Mouse (Mus musculus) heart, adult 9 months (tissue): ENCODE data around the gene Olfr703.

Experiments
- DNase-seq, 2 experiments: peaks; one replicate each; pipeline ENCODE4 v3.0.0; 2022; ENCODE audit warnings: low spot score in 2 of 2

The Olfr703 gene

GRCm38 (mm10) chr7:106843060-106843459, at the start of gene Olfr703:
Olfr703 (plus strand) TSS chr7:106843360.
- DNase-seq, result no peak

GRCm38 (mm10) chr7:106808734-106809133, 34.4 kb upstream of the Olfr703 start, which contains the start of gene Olfr700:
Olfr700 (minus strand) TSS chr7:106808834.
- no peak for DNase-seq

- no peak for DNase-seq
Measured at GRCm38 (mm10) chr7:106813829-106814228, 29.3 kb upstream of the Olfr703 start, which contains the start of gene Olfr701. Olfr701 (plus strand) TSS chr7:106814129.

- DNase-seq, result no peak
Measured at GRCm38 (mm10) chr7:106815775-106816174, 27.4 kb upstream of the Olfr703 start.

GRCm38 (mm10) chr7:106818414-106818813, 24.7 kb upstream of the Olfr703 start:
- no peak for DNase-seq

- DNase-seq, result no peak
Measured at GRCm38 (mm10) chr7:106833793-106834192, 9.4 kb upstream of the Olfr703 start, which contains the start of gene Olfr702. Olfr702 (minus strand) TSS chr7:106833893.

GRCm38 (mm10) chr7:106862885-106863284, 19.7 kb downstream of the Olfr703 start, which contains the start of gene Olfr704:
Olfr704 (plus strand) TSS chr7:106863185.
- DNase-seq, result no peak

- no peak for DNase-seq
Measured at GRCm38 (mm10) chr7:106876791-106877190, 33.6 kb downstream of the Olfr703 start, which contains the start of gene Olfr705. Olfr705 (minus strand) TSS chr7:106876891.

GRCm38 (mm10) chr7:106888062-106888461, 44.9 kb downstream of the Olfr703 start, which contains the start of gene Olfr706:
Olfr706 (minus strand) TSS chr7:106888162.
- no peak for DNase-seq
